In the genomic region with DNA sequence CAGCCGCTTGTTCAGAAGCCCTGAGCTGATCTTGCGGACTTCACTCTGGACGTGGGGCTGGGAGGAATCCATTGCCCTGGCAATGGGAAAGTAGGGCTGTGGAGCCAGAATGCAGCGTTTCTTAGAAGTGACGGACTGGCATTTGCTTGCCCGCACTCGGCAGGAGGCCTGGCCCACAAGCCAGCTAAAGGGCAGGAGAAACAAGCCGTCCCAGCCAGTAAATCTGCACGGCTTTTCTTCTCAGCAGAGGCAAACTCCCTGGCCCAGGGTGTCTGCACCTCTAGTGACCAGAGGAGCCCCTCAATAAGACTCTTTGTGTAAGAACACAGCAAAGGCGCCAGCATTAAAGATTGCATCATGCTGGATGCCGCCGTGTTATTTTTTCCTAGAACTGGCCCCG, we compare ENCODE assay signal across 9 mouse cellular contexts. TPM values are rescaled to one million over a fixed set of nuclear protein-coding genes. Genes with fewer than 3 reads are reported as not detected.
DNase-seq lines count a peak whose midpoint lies in the region; ATAC-seq lines count a peak whose summit lies in the region.
"Had no signal": no experiment of that assay in that cellular context is flagged by ENCODE, and none has a peak within 500 bp of the region (broad histone marks: within the 10 kb centered on the region; RNA-seq: fewer than 3 reads in every experiment).

No protein-coding gene starts in this region.

- H3K4me3 ChIP-seq in forebrain, embryonic 10.5 days: 0 out of 2 replicates have a peak overlapping the region, but pooled peaks have one; percentile 16
- H3K4me3 ChIP-seq in midbrain, embryonic 11.5 days (ENCODE audit: low read depth, low read length): no peak overlapping the region

- ATAC-seq in midbrain, embryonic 11.5 days (ENCODE audit: low FRiP score): no peak; the same call in 1 of the 2 replicates
- ATAC-seq in erythroid progenitor cell, adult 5-6 weeks (replicated peaks; ENCODE audit: low FRiP score, poor library complexity, severe bottlenecking): no peak
- no peak for ATAC-seq in megakaryocyte-erythroid progenitor cell, adult 5-6 weeks (replicated peaks; ENCODE audit: low FRiP score, low TSS enrichment, poor library complexity, severe bottlenecking)

- peak overlapping the region; percentile 84 for H3K27ac ChIP-seq in forebrain, embryonic 10.5 days
- H3K27ac ChIP-seq in midbrain, embryonic 11.5 days (ENCODE audit: low read depth, low read length): no peak overlapping the region; the same call in 1 of the 2 replicates

- peaks cover 41% of the 10 kb centered on the region for H3K4me1 ChIP-seq in forebrain, embryonic 10.5 days
- H3K4me1 ChIP-seq in midbrain, embryonic 11.5 days (ENCODE audit: control insufficient read depth, insufficient read depth, low read length): peaks cover 13% of the 10 kb centered on the region

- no peak overlapping the region for H3K4me2 ChIP-seq in midbrain, embryonic 11.5 days

- peaks cover 12% of the 10 kb centered on the region for H3K36me3 ChIP-seq in forebrain, embryonic 10.5 days (replicated peaks)
- H3K36me3 ChIP-seq in midbrain, embryonic 11.5 days (ENCODE audit: control insufficient read depth, insufficient read depth, low read length): no peaks in the 10 kb centered on the region

- DNase-seq in kidney, adult 18-20 months: peak; percentile 44
- no peak for DNase-seq in kidney, postnatal 4 days
- peak; percentile 74 for DNase-seq in cerebellum, adult 11 months
- DNase-seq in forebrain, embryonic 10.5 days (ENCODE audit: extremely low spot score, low spot score): no peak
- DNase-seq in midbrain, embryonic 11.5 days (ENCODE audit: low spot score, missing footprints): peak; percentile 88
- no peak for DNase-seq in frontal cortex, adult 2 months (ENCODE audit: extremely low spot score in 1 of 2, low spot score in 1 of 2)

- H3K9ac ChIP-seq in midbrain, embryonic 11.5 days (ENCODE audit: low read length): 0 out of 2 replicates have a peak overlapping the region, but pooled peaks have one; percentile 26

- H3K27me3 ChIP-seq in forebrain, embryonic 10.5 days (ENCODE audit: poor library complexity, severe bottlenecking): no peaks in the 10 kb centered on the region
- H3K27me3 ChIP-seq in midbrain, embryonic 11.5 days (ENCODE audit: control insufficient read depth, insufficient read depth, low read length): no peaks in the 10 kb centered on the region

- no peaks in the 10 kb centered on the region for H3K9me3 ChIP-seq in forebrain, embryonic 10.5 days
- H3K9me3 ChIP-seq in midbrain, embryonic 11.5 days (ENCODE audit: control insufficient read depth, low read length): no peaks in the 10 kb centered on the region
- H3K9me3 ChIP-seq: G1E had no signal

- WGBS in forebrain, embryonic 10.5 days: 28% methylated on average over 13 of the region's 13 CpGs
- WGBS in midbrain, embryonic 11.5 days: 26% methylated on average over 13 of the region's 13 CpGs

RNA-seq across cellular contexts. Expression of gene Elk3, which starts 55.6 kb away (rescaled TPM):
- 13.1 and 14.5 TPM in 2 replicates for polyA plus RNA-seq in forebrain, embryonic 10.5 days (2016; fragmentation: Nextera tagmentation; extraction: Ambion mirVana)
- polyA plus RNA-seq in midbrain, embryonic 11.5 days (2014; fragmentation: Nextera tagmentation; extraction: Ambion mirVana): 12.2 and 13.6 TPM in 2 replicates
- total RNA-seq in erythroid progenitor cell, adult 5-6 weeks (2015; ENCODE audit: low replicate concordance): 3.2 and 5.0 TPM in 2 replicates
- total RNA-seq in erythroid progenitor cell, adult 5-6 weeks (2017; ENCODE audit: low replicate concordance): 3.5 and 3.9 TPM in 2 replicates
- 8.0 and 8.4 TPM in 2 replicates for polyA plus RNA-seq in frontal cortex, adult 2 months (2012; rRNA removed)
- total RNA-seq in megakaryocyte-erythroid progenitor cell, adult 5-6 weeks (2014; fragmentation: Nextera tagmentation): 8.7 and 8.9 TPM in 2 replicates
- total RNA-seq in megakaryocyte-erythroid progenitor cell, adult 5-6 weeks (2017): 6.8 and 7.2 TPM in 2 replicates
- polyA plus RNA-seq: G1E had no signal

Comparison
In these comparisons a context has a peak if more than half of its experiments do, and no peak if none do; other contexts are left out.
1. DNase-seq: peak in kidney, adult 18-20 months (single experiment), cerebellum, adult 11 months (single experiment) and midbrain, embryonic 11.5 days (single experiment); none in kidney, postnatal 4 days (0 of 2), forebrain, embryonic 10.5 days (single experiment) and frontal cortex, adult 2 months (0 of 2).